Mouse (Mus musculus): Measurements from ENCODE around the gene Naif1. TPM values are rescaled to one million over a fixed set of nuclear protein-coding genes. Genes with fewer than 3 reads are reported as not detected.

Naif1 gene
- total RNA-seq, 2 experiments from 2014 or later, result 2.2 to 2.3 TPM

- 0 out of 2 replicates have a peak, but pooled peaks have one; percentile 0 for TF ChIP-seq CTCF (IDR thresholded peaks at IDR 0.05)
- intact Hi-C loops (cut with DNase I), result loop anchor here (5.0 kb wide), 1 partner anchor 44 kb away; no protein-coding TSS in a partner anchor
- peak; percentile 99 for DNase-seq
- H3K4me3 ChIP-seq, result peak within 1 kb of the TSS; percentile 82
- peak within 1 kb of the TSS; percentile 96 for H3K27ac ChIP-seq
Observed at GRCm38 (mm10) chr2:32450881-32451844, 906 bp downstream of the Naif1 start, which contains the start of gene Slc25a25. Slc25a25 (minus strand) TSS chr2:32451445.

DNA sequence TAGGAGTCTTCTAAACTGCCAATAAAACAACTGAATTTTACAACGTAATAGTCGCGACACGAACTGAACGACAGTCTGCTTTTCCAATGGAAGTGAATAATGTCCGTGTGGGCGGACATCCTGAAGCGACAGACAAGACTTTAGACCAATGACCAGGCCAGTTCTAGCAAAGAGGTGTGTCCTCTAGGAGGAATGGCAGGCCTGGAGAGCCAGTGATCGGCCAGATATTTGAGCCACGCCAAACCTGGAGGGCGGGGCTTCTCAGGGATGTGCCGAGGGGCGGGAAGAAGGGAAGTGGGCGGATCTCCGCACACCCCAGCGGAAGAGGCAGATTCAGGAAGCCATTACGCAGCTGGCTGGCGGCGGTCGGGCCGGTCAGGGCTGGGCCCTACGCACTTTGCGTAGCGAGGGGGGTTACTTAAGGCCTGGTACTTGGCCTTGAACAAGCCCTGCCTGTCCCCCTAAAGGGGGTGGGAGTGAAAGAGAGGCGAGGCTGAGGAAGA, 1.7 kb downstream of the Naif1 start:
- Histone ChIP-seq H3K27ac (peak overlapping the region; percentile 96), H3K4me3 (peak overlapping the region; percentile 82)
- TF ChIP-seq CTCF (IDR thresholded peaks at IDR 0.05), result no peak
- DNase-seq, result peak; percentile 99
- intact Hi-C loops (cut with DNase I), result loop anchor here (5.0 kb wide), 1 partner anchor 45 kb away; no protein-coding TSS in a partner anchor

DNA sequence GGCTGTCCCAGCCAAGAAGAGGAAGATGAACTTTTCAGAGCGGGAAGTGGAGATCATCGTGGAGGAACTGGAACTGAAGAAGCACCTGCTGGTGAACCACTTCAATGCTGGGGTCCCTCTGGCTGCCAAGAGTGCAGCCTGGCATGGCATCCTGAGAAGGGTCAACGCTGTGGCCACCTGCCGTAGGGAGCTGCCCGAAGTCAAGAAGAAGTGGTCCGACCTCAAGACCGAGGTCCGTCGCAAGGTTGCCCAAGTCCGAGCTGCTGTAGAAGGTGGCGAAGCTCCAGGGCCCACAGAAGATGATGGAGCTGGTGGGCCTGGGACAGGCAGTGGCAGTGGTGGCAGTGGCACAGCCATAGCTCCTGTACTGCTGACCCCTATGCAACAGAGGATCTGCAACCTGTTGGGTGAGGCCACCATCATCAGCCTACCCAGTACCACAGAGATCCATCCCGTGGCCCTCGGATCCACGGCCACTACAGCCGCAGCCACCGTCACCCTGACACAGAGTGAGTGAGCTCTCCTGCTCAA, 2.2 kb downstream of the Naif1 start:
- intact Hi-C loops (cut with DNase I), result loop anchor here (5.0 kb wide), 1 partner anchor 45 kb away; no protein-coding TSS in a partner anchor
- H3K4me3 ChIP-seq, result peak overlapping the region; percentile 78
- H3K27ac ChIP-seq, result peak overlapping the region; percentile 92
- no peak for TF ChIP-seq CTCF (IDR thresholded peaks at IDR 0.05)
- DNase-seq, result peak; percentile 51

GRCm38 (mm10) chr2:32453641-32454303, 3.5 kb downstream of the Naif1 start:
- H3K27ac ChIP-seq, result no peak overlapping the region
- no peak overlapping the region for H3K4me3 ChIP-seq
- intact Hi-C loops (cut with DNase I), result loop anchor here (5.0 kb wide), 1 partner anchor 46 kb away; no protein-coding TSS in a partner anchor
- DNase-seq, result no peak
- TF ChIP-seq CTCF (IDR thresholded peaks at IDR 0.05), result no peak

DNA sequence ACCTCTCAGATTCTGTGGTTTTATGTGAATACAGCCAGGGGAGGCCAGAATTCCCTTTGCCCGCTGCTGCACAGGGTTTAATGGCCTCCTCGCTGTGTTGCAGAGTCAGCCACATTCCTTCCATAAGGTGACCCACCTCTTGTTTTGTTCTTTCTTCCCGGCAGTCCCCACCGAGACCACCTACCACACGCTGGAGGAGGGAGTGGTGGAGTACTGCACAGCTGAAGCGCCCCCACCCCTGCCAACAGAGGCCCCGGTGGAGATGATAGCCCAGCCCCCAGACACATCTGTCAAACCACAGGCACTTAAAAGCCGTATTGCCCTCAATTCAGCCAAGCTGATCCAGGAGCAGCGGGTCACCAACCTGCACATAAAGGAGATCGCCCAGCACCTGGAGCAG, 4.4 kb downstream of the Naif1 start:
- Histone ChIP-seq H3K27ac (no peak overlapping the region), H3K4me3 (no peak overlapping the region)
- no peak for TF ChIP-seq CTCF (IDR thresholded peaks at IDR 0.05)
- no peak for DNase-seq
- intact Hi-C loops (cut with DNase I), result loop anchor here (5.0 kb wide), 1 partner anchor 47 kb away; no protein-coding TSS in a partner anchor

DNA sequence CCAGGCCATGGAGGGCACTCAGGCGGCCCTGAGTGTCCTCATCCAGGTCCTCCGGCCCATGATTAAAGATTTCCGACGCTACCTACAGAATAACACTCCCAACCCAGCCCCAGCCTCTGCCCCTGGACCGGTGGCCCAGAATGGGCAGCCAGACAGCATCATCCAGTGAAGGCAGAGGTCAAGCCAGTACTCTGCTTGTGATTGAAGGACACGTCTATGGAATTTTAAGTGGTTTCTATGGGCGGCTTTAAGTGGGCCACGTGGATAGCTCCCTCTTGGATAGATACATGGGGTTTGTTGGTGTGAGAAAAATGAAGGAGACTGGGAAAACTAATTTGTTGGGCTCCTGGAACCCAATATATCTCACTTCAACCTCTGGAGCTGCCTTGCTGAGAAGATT, 4.8 kb downstream of the Naif1 start:
- intact Hi-C loops (cut with DNase I), result no loop called here
- no peak for TF ChIP-seq CTCF (IDR thresholded peaks at IDR 0.05)
- DNase-seq, result no peak
- Histone ChIP-seq H3K4me3 (no peak overlapping the region), H3K27ac (no peak overlapping the region)

- H3K27ac ChIP-seq, result peak overlapping the region; percentile 59; the same call in 1 of the 2 replicates
- intact Hi-C loops (cut with DNase I), result no loop called here
- TF ChIP-seq CTCF (IDR thresholded peaks at IDR 0.05), result no peak
- H3K4me3 ChIP-seq, result no peak overlapping the region
- DNase-seq, result peak; percentile 61
Observed at GRCm38 (mm10) chr2:32458300-32458699, 8.0 kb downstream of the Naif1 start.

- intact Hi-C loops (cut with DNase I), result loop anchor here (2.0 kb wide), 1 partner anchor 27 kb away; no protein-coding TSS in a partner anchor
- no peak for TF ChIP-seq CTCF (IDR thresholded peaks at IDR 0.05)
- DNase-seq, result no peak
- no peak overlapping the region for H3K4me3 ChIP-seq
- H3K27ac ChIP-seq, result no peak overlapping the region
Observed at GRCm38 (mm10) chr2:32459657-32460056, 9.4 kb downstream of the Naif1 start.

GRCm38 (mm10) chr2:32463773-32464172, 13.5 kb downstream of the Naif1 start:
- no peak for DNase-seq
- intact Hi-C loops (cut with DNase I), result no loop called here
- H3K4me3 ChIP-seq, result no peak overlapping the region
- no peak overlapping the region for H3K27ac ChIP-seq
- TF ChIP-seq CTCF (IDR thresholded peaks at IDR 0.05), result no peak

DNA sequence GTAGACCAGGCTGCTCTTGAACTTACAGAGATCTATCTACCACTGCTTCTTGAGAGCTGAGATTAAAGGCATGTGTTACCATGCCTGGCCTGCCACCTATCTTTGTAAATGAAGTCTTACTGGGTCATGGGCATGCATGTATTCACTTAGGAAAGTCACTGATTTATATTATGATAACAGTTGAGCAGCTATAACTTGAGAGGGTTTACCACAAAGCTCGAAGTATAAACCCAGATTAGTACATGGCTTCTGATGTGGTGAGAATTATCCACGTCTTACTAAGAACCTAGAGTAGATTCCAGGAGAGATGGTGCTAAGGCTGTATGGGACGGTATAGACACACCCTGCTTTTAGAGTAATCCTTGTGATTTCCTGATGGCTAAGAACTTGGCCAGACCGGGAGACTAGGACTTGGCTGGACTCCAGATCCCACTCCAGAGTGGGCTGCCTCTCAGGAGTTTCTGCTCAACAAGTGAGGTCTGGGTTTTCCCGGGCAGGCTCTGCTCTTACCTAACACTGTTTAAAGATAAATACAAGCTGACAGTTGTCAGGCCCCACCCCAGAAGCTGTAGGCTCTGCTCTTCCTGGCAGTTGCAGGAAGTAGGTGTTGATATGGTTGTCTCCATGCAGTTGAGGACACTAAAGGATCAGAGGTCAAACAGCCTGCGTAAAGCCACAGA, 14.1 kb downstream of the Naif1 start:
- Histone ChIP-seq H3K27ac (no peak overlapping the region), H3K4me3 (no peak overlapping the region)
- DNase-seq, result no peak
- intact Hi-C loops (cut with DNase I), result no loop called here
- no peak for TF ChIP-seq CTCF (IDR thresholded peaks at IDR 0.05)

- Histone ChIP-seq H3K4me3 (no peak overlapping the region), H3K27ac (no peak overlapping the region)
- DNase-seq, result no peak
- TF ChIP-seq CTCF (IDR thresholded peaks at IDR 0.05), result no peak
- intact Hi-C loops (cut with DNase I), result no loop called here
Observed at GRCm38 (mm10) chr2:32471001-32471680, 20.9 kb downstream of the Naif1 start.

All from gastrocnemius, adult 2 months (tissue).